Mouse (Mus musculus) cerebellum, adult 11-12 months (tissue): ENCODE data around the gene Cttnbp2nl.

ENCODE experiments used
- DNase-seq: peaks from one replicate; pipeline ENCODE4 v3.0.0; 2022

The Cttnbp2nl gene

GRCm38 (mm10) chr3:105058627-105059513 is 5.9 kb upstream of the Cttnbp2nl start:
- DNase-seq = peak; percentile 74

- no peak for DNase-seq
Observed at GRCm38 (mm10) chr3:105055666-105056065, 2.7 kb upstream of the Cttnbp2nl start.

GRCm38 (mm10) chr3:105054952-105055351 is 2.0 kb upstream of the Cttnbp2nl start:
- no peak for DNase-seq

GRCm38 (mm10) chr3:105053698-105054001 is 704 bp upstream of the Cttnbp2nl start:
- DNase-seq = no peak

GRCm38 (mm10) chr3:105052171-105052936 is 592 bp downstream of the Cttnbp2nl start:
- no peak for DNase-seq

- DNase-seq = no peak
Observed at GRCm38 (mm10) chr3:105051103-105051502, 1.8 kb downstream of the Cttnbp2nl start.

GRCm38 (mm10) chr3:105049848-105050247 is 3.1 kb downstream of the Cttnbp2nl start:
- no peak for DNase-seq

GRCm38 (mm10) chr3:105047616-105048015 is 5.3 kb downstream of the Cttnbp2nl start:
- no peak for DNase-seq

- DNase-seq = no peak
Observed at GRCm38 (mm10) chr3:105046870-105047269, 6.1 kb downstream of the Cttnbp2nl start.

GRCm38 (mm10) chr3:105043746-105044145 is 9.2 kb downstream of the Cttnbp2nl start:
- DNase-seq = no peak

- DNase-seq = no peak
Observed at GRCm38 (mm10) chr3:105040983-105041625, 11.8 kb downstream of the Cttnbp2nl start.

- no peak for DNase-seq
Observed at GRCm38 (mm10) chr3:105040002-105040401, 12.9 kb downstream of the Cttnbp2nl start.

- no peak for DNase-seq
Observed at GRCm38 (mm10) chr3:105037240-105037770, 15.6 kb downstream of the Cttnbp2nl start.

- no peak for DNase-seq
Observed at GRCm38 (mm10) chr3:105036281-105036847, 16.6 kb downstream of the Cttnbp2nl start.

- DNase-seq = no peak
Observed at GRCm38 (mm10) chr3:105023371-105024005, 29.5 kb downstream of the Cttnbp2nl start.

- no peak for DNase-seq
Observed at GRCm38 (mm10) chr3:105019826-105020692, 32.9 kb downstream of the Cttnbp2nl start.

GRCm38 (mm10) chr3:105018783-105019105 is 34.2 kb downstream of the Cttnbp2nl start:
- DNase-seq = no peak

GRCm38 (mm10) chr3:105018085-105018782 is 34.7 kb downstream of the Cttnbp2nl start:
- DNase-seq = no peak

- no peak for DNase-seq
Observed at GRCm38 (mm10) chr3:105017314-105017713, 35.6 kb downstream of the Cttnbp2nl start.

GRCm38 (mm10) chr3:105016204-105016603 is 36.7 kb downstream of the Cttnbp2nl start:
- DNase-seq = no peak

- no peak for DNase-seq
Observed at GRCm38 (mm10) chr3:105014908-105015307, 38.0 kb downstream of the Cttnbp2nl start.
